Mouse (Mus musculus) neural tube, embryonic 11.5 days (tissue): ENCODE data around the gene Tmem39a. TPM values are rescaled to one million over a fixed set of nuclear protein-coding genes. Genes with fewer than 3 reads are reported as not detected.

Experiments
- ATAC-seq: fragments of 200-750 bp; cut with Nextera tagmentation; 2 replicates; pipeline ENCODE4 v1.8.0; 2017; ENCODE audit warnings: moderate number of reproducible peaks, mild to moderate bottlenecking, moderate TSS enrichment, moderate library complexity; ENCODE audit not compliant: insufficient read depth, low FRiP score, low TSS enrichment
- DNase-seq: peaks from one replicate; pipeline ENCODE4 v3.0.0-alpha.2; 2015; ENCODE audit warnings: low spot score
- H3K27ac ChIP-seq: fragments of 300-500 bp; sonication (generic); 2 replicates; pipeline ENCODE4 v1.5.1; 2014; ENCODE audit warnings: low read depth, mild to moderate bottlenecking, low read length
- H3K27me3 ChIP-seq: fragments of 300-500 bp; sonication (generic); 2 replicates; pipeline ENCODE4 v1.6.1; 2014; ENCODE audit warnings: mild to moderate bottlenecking, low read length, mixed read lengths; ENCODE audit not compliant: control insufficient read depth, insufficient read depth
- H3K36me3 ChIP-seq: fragments of 300-500 bp; sonication (generic); 2 replicates; pipeline ENCODE4 v1.6.1; 2014; ENCODE audit warnings: mild to moderate bottlenecking, low read length, moderate library complexity, mixed read lengths; ENCODE audit not compliant: control insufficient read depth, insufficient read depth
- H3K4me1 ChIP-seq: fragments of 300-500 bp; sonication (generic); 2 replicates; pipeline ENCODE4 v1.6.1; 2014; ENCODE audit warnings: low read length, mixed read lengths; ENCODE audit not compliant: control insufficient read depth, insufficient read depth
- H3K4me2 ChIP-seq: fragments of 300-500 bp; sonication (generic); 2 replicates; pipeline ENCODE4 v1.6.1; 2014; ENCODE audit warnings: low read depth, mild to moderate bottlenecking, moderate library complexity
- H3K4me3 ChIP-seq: fragments of 300-500 bp; sonication (generic); 2 replicates; pipeline ENCODE4 v1.5.1; 2014; ENCODE audit warnings: low read depth, low read length
- H3K9ac ChIP-seq: fragments of 300-500 bp; sonication (generic); 2 replicates; pipeline ENCODE4 v1.6.1; 2014; ENCODE audit warnings: mild to moderate bottlenecking, low read length
- H3K9me3 ChIP-seq: fragments of 300-500 bp; sonication (generic); 2 replicates; pipeline ENCODE4 v1.6.1; 2016; ENCODE audit warnings: low read length; ENCODE audit not compliant: control insufficient read depth
- WGBS: fragments of 180-500 bp; shearing (Covaris S2); extraction: QIAGEN DNeasy Blood & Tissue Kit; methylation state at CpG from one replicate; pipeline ENCODE4 v1.1.7; 2014; 5-methylcytosine and 5-hydroxymethylcytosine counted together
- polyA plus RNA-seq: library from polyadenylated mRNA; unstranded; fragments of >200 nt; fragmentation: Nextera tagmentation; extraction: Ambion mirVana; gene quantifications from 2 replicates; pipeline ENCODE4 v1.2.1, GENCODE M21; 2014

The Tmem39a gene
- polyA plus RNA-seq, 1 experiment from 2014 or later = 94.3 TPM

DNA sequence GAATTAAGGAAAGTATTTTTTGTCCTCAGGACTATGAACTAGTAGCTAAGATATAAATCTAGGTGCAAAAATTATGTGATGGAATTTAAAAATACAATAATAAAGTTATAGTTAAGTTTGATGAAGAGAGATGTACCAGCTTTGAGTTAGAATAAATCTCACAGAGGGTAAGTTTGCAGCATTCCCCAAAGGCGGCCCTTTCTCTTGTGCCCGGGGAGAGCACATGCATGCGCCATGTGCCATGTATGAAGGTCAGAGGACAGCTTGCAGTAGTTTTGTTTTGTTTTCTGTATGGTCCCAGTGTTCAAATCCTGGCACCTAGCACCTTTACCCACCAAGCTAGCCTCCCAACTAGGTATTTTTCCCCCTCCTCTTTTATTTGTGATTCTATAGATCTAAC lies 13.0 kb downstream of the Tmem39a start:
- Histone ChIP-seq H3K27me3 (no peaks in the 10 kb centered on the region), H3K4me3 (no peak overlapping the region), H3K4me2 (no peak overlapping the region), H3K27ac (no peak overlapping the region), H3K36me3 (peaks cover 10% of the 10 kb centered on the region), H3K4me1 (no peaks in the 10 kb centered on the region), H3K9ac (no peak overlapping the region), H3K9me3 (no peaks in the 10 kb centered on the region)
- DNase-seq = no peak
- no peak for ATAC-seq
- 93% methylated on average over 3 of the region's 3 CpGs for WGBS

DNA sequence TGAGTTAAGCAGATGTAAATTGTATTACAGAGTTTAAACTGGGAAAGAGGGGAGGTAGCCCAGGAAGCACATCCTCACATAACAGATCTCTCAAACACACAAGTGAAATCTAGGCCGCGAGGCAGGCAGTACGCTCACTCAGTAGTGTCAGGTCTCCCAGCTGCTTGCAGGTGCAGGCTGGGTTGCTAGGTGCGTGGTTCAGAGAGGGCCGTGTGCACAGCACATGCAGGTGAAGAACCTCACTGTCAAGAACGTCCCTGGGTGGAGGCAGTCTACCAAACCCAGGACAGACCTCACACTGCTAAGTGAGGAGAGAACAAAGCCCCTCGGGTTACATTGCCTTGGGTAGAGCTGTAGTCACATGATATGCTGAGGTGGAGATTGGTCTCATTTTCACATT lies 26.3 kb downstream of the Tmem39a start:
- Histone ChIP-seq H3K27ac (no peak overlapping the region), H3K4me3 (no peak overlapping the region), H3K9ac (no peak overlapping the region), H3K9me3 (no peaks in the 10 kb centered on the region), H3K27me3 (no peaks in the 10 kb centered on the region), H3K36me3 (peaks cover 16% of the 10 kb centered on the region), H3K4me1 (no peaks in the 10 kb centered on the region), H3K4me2 (no peak overlapping the region)
- ATAC-seq (no peak), DNase-seq (no peak)
- WGBS = 90% methylated on average over 7 of the region's 7 CpGs

DNA sequence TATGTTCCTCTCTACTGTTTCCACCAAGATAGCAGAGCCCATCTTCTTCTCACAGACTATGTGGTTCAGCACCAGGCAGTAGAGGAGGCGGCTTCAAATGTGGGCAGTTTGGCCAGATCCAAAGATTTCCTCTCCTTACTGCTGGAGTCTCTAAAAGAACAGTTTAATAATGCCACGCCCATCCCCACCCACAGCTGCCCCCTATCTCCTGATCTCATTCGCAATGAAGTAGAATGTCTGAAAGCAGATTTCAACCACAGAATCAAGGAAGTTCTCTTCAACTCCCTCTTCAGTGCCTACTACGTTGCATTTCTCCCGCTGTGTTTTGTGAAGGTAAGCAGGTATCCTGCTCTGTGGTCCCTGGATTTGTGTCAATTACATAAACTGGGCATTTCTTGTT lies 26.7 kb downstream of the Tmem39a start:
- H3K4me1 ChIP-seq = no peaks in the 10 kb centered on the region
- H3K4me2 ChIP-seq = no peak overlapping the region
- DNase-seq (no peak), ATAC-seq (no peak)
- no peaks in the 10 kb centered on the region for H3K9me3 ChIP-seq
- WGBS = 94% methylated on average over 5 of the region's 5 CpGs
- H3K27me3 ChIP-seq = no peaks in the 10 kb centered on the region
- peaks cover 16% of the 10 kb centered on the region for H3K36me3 ChIP-seq
- no peak overlapping the region for H3K4me3 ChIP-seq
- no peak overlapping the region for H3K27ac ChIP-seq
- H3K9ac ChIP-seq = no peak overlapping the region

DNA sequence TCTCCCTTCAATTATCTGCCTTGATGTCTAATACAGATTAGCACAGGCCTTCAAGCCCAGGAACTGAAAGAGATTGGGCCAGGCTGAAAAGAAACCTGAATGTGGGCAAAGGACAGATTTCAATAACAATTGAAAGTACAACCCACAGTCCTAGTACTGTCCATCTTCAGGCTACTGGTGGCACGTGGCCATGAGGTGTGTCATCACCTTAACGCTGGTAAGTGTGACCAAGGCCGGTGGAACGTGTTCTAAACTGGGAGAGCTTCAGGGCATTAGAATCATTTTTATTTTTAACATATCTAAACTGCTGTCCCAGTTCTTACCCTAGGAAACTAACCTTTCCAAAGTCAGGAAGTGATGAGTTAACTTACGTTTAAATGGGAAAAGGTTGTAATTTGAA lies 28.7 kb downstream of the Tmem39a start:
- Histone ChIP-seq H3K27me3 (no peaks in the 10 kb centered on the region), H3K4me2 (no peak overlapping the region), H3K4me3 (no peak overlapping the region), H3K4me1 (no peaks in the 10 kb centered on the region), H3K36me3 (peaks cover 14% of the 10 kb centered on the region), H3K27ac (no peak overlapping the region), H3K9me3 (no peaks in the 10 kb centered on the region), H3K9ac (no peak overlapping the region)
- 91% methylated on average over 5 of the region's 5 CpGs for WGBS
- no peak for ATAC-seq
- no peak for DNase-seq

DNA sequence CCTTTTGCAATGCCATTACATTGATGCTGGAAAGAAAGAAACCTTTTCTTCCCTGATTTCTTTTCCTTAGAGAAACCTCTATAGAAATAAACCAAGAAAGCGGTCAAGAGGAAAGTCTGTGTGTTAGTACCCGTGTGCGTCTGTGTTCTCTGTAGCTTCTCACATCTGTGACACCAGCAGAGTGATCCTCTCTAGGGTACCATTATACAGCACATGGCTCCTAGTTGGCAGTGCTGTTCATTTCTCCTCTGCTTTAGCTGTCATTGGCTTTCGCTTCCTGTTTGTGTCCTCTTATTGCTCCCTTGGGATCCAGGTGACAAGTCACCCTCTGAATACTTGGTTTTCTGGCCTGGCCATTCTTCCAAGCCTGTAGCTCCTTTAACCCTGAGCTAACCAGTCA lies 29.1 kb downstream of the Tmem39a start:
- H3K4me3 ChIP-seq = no peak overlapping the region
- no peak overlapping the region for H3K9ac ChIP-seq
- no peaks in the 10 kb centered on the region for H3K9me3 ChIP-seq
- H3K27me3 ChIP-seq = no peaks in the 10 kb centered on the region
- peaks cover 13% of the 10 kb centered on the region for H3K36me3 ChIP-seq
- WGBS = 85% methylated on average over 4 of the region's 4 CpGs
- no peak overlapping the region for H3K27ac ChIP-seq
- no peak for DNase-seq
- no peak overlapping the region for H3K4me2 ChIP-seq
- H3K4me1 ChIP-seq = no peaks in the 10 kb centered on the region
- ATAC-seq = no peak

DNA sequence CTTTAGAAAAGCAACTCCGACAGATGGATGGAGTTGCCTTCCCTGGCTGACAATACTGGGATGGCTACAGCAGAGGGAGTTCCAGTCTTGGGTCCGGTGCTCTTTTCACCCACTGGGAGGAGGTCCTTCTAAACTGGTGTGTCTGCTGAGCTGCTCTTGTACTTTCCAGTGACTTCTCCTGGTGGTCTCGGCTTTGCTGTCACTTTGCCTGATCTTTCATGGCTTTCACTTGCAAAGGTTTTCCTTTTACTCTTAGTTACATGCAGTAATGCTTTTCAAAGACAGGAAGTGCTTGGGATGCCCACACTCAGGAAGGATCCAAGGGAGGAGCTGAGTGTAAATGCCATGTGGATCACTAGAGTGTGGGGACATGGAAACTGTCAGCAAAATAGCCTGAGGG lies 33.0 kb downstream of the Tmem39a start:
- H3K36me3 ChIP-seq = no peaks in the 10 kb centered on the region
- ATAC-seq = no peak
- no peaks in the 10 kb centered on the region for H3K4me1 ChIP-seq
- H3K9me3 ChIP-seq = no peaks in the 10 kb centered on the region
- H3K4me3 ChIP-seq = no peak overlapping the region
- 78% methylated on average over 3 of the region's 3 CpGs for WGBS
- no peaks in the 10 kb centered on the region for H3K27me3 ChIP-seq
- H3K27ac ChIP-seq = no peak overlapping the region
- H3K9ac ChIP-seq = no peak overlapping the region
- no peak for DNase-seq
- no peak overlapping the region for H3K4me2 ChIP-seq

DNA sequence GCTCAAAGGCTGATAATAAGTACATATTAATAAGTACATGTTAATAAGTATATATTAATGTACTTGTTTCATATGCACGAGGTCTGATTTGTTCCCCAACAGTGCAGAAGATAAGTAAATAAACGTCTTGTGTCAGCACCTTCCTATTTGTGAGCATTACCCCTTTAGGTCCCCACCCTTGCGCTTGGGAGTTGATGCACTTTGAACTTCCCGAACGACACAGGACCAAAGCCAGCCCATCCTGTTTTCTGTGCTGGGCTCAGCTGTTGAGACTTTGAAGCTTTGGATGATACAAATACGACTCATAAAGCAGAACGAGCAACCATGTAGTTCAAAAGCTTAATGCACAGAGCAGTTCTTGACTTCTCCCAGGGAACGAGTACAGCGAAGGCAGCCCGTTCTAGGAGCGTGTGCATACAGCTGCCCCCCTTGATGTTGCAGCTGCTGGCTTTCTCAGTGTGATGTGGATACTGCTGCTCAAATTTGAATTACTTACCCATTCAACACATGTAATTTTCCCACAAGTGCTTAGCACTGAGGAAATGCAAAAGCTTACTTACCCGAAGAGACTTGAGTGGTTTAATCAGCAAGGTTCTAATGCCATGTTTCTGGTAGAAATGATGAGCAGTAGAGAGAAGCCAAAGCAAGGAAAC lies 33.7 kb downstream of the Tmem39a start:
- no peak overlapping the region for H3K27ac ChIP-seq
- DNase-seq (no peak), ATAC-seq (no peak)

DNA sequence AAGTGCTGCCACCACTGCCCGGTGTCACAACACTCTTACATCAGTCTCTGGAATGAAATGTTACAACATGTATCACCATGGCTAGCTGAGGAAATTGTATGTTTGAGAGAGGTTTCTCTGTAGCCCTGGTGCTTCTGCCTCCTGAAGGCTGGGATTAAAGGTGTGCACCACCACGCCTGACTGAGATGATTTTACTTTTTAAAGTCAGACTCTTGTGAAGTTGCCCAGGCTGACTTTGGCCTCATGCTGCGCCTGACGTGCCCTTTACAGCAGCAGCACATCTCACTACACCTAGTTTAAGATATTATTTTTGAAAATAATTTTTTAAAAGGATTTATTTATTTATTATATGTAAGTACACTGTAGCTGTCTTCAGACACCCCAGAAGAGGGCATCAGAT lies 34.4 kb downstream of the Tmem39a start:
- no peak for ATAC-seq
- no peak overlapping the region for H3K27ac ChIP-seq

More for the DNA sequence above, 33.7 kb downstream of the Tmem39a start:
- Histone ChIP-seq H3K9me3 (no peaks in the 10 kb centered on the region), H3K36me3 (no peaks in the 10 kb centered on the region), H3K4me2 (no peak overlapping the region), H3K4me1 (no peaks in the 10 kb centered on the region), H3K9ac (no peak overlapping the region), H3K27me3 (no peaks in the 10 kb centered on the region), H3K4me3 (no peak overlapping the region)
- WGBS = 93% methylated on average over 12 of the region's 12 CpGs

DNA sequence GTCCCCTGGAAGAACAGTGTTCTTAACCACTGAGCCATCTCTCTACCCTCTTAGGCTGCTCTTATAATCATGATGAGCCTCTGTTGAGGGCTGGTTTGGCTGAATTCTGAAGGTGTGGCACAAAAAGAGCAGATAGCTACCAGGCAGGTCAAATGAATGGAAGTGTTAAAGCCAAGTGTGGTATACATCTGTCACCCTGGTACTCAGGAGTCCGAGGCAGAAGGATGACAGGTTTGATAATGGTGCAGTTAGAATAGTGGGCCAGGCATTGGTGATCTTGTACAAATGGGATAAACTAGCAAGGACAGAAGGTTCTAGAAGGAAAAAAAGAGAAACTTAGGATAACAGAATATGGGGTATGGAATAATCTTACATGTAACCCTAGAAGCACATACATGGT lies 35.9 kb downstream of the Tmem39a start:
- Histone ChIP-seq H3K4me3 (no peak overlapping the region), H3K9ac (no peak overlapping the region), H3K4me1 (no peaks in the 10 kb centered on the region), H3K9me3 (no peaks in the 10 kb centered on the region), H3K27ac (no peak overlapping the region), H3K27me3 (no peaks in the 10 kb centered on the region), H3K36me3 (no peaks in the 10 kb centered on the region), H3K4me2 (no peak overlapping the region)
- WGBS = 100% methylated on average over 1 of the region's 1 CpGs
- DNase-seq = no peak
- no peak for ATAC-seq

More for the DNA sequence above, 34.4 kb downstream of the Tmem39a start:
- H3K4me2 ChIP-seq = no peak overlapping the region
- H3K9me3 ChIP-seq = no peaks in the 10 kb centered on the region
- 95% methylated on average over 4 of the region's 4 CpGs for WGBS
- H3K4me1 ChIP-seq = no peaks in the 10 kb centered on the region
- H3K27me3 ChIP-seq = no peaks in the 10 kb centered on the region
- H3K4me3 ChIP-seq = no peak overlapping the region
- H3K36me3 ChIP-seq = no peaks in the 10 kb centered on the region
- no peak for DNase-seq
- H3K9ac ChIP-seq = no peak overlapping the region
